Mouse (Mus musculus) spleen, adult 2 months (tissue): ENCODE results near the gene Pkmyt1.

Experiments used
- CTCF ChIP-seq: fragments of 200-500 bp; IDR thresholded peaks from 2 replicates; pipeline ENCODE4 v1.5.1; 2011; ENCODE audit warnings: mild to moderate bottlenecking, inconsistent platforms; ENCODE audit not compliant: insufficient read depth, insufficient read length, insufficient replicate concordance; ENCODE audit errors: extremely low read depth
- POLR2A ChIP-seq: fragments of 200-500 bp; IDR thresholded peaks from 2 replicates; pipeline ENCODE4 v1.6.1; 2011; ENCODE audit warnings: low read depth, low read length, inconsistent platforms

GRCm38 (mm10) chr17:23676473-23677031 lies 49.6 kb upstream of the Pkmyt1 start:
- TF ChIP-seq CTCF (no peak), POLR2A (no peak)
